Mouse (Mus musculus): ENCODE measurements around the gene Cpn2. TPM values are rescaled to one million over a fixed set of nuclear protein-coding genes. Genes with fewer than 3 reads are reported as not detected.

Cpn2 gene
- polyA plus RNA-seq, 1 experiment from 2014 or later: 3.6 TPM

DNA sequence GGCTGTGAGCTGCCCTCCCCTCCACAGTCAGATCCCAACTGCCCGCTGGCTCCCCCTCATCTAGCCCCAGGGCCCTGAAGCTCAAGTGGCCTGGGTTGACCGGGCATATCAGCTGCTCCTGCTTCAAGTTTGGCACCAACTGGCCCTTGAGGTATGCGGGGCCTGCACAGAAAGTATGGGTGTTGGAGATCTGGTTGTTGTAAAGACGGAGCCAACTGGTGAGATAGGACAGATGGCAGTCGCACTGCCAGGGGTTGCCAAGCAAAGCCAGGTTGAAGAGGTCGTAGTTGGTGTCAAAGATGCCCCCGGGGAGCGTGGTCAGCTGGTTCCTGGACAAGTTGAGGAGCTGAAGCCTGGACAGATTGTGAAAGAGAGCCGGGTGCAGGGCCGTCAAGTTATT is 7.9 kb downstream of the Cpn2 start:
- H3K9ac ChIP-seq: no peak overlapping the region
- no peaks in the 10 kb centered on the region for H3K27me3 ChIP-seq
- H3K4me3 ChIP-seq (replicated peaks): no peak overlapping the region
- ATAC-seq (ENCODE audit: insufficient read depth): no peak
- no peak overlapping the region for H3K27ac ChIP-seq (replicated peaks)
- H3K36me3 ChIP-seq (replicated peaks): no peaks in the 10 kb centered on the region
- no peaks in the 10 kb centered on the region for H3K9me3 ChIP-seq (replicated peaks)
- WGBS (ENCODE audit: insufficient replicate concordance): 67% methylated on average over 10 of the region's 10 CpGs
- H3K4me1 ChIP-seq (replicated peaks): peaks cover 18% of the 10 kb centered on the region
- no peak overlapping the region for H3K4me2 ChIP-seq

DNA sequence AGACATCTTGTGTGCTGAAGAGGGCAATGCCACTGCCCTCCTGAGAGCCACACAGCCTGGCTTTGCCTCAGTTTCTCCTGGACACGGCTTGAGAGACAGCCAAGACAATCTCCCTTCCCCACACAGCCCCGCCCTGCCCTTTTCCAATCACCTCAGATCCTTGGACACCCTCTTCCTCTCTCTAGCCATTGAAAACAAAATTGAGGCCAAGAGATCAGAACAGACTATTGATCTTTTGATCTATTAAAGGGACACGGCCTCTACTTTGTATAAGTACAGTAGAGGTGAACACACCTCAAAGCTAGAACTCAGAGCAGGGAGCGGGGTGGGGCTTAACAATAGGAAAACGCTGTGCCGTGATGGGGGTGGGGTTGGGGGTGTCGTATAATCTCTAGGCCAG is 8.9 kb downstream of the Cpn2 start:
- Histone ChIP-seq H3K4me3 (replicated peaks) (no peak overlapping the region), H3K27me3 (no peaks in the 10 kb centered on the region), H3K4me1 (replicated peaks) (peaks cover 18% of the 10 kb centered on the region), H3K9me3 (replicated peaks) (no peaks in the 10 kb centered on the region), H3K27ac (replicated peaks) (no peak overlapping the region), H3K4me2 (no peak overlapping the region), H3K9ac (no peak overlapping the region), H3K36me3 (replicated peaks) (no peaks in the 10 kb centered on the region)
- no peak for ATAC-seq (ENCODE audit: insufficient read depth)
- 62% methylated on average over 7 of the region's 7 CpGs for WGBS (ENCODE audit: insufficient replicate concordance)

- H3K9me3 ChIP-seq (replicated peaks): no peaks in the 10 kb centered on the region
- H3K27ac ChIP-seq (replicated peaks): no peak overlapping the region
- 34% methylated on average over 9 of the region's 9 CpGs for WGBS (ENCODE audit: insufficient replicate concordance)
Measured at GRCm38 (mm10) chr16:30257718-30258117, 9.6 kb downstream of the Cpn2 start.

DNA sequence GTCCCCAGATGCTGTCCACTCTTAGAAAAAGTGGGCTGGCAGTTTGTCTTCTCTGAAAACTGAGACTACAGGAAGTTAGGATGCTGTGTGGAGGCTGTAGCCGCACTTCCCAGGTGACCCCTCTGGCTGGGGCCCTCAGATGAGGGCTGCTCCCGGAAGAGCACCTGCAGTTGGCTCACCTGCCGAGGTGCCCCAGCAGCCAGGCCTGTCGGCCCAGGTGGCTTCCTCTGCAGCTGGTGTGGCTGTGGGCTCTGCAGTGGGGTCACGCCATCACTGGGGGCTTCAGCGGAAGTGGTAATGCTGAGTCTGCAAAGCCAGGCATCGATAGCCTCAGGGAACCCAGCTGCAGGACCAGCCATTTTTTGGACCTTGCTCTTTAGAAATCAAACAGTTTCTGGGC is 12.2 kb downstream of the Cpn2 start:
- Histone ChIP-seq H3K9ac (no peak overlapping the region), H3K4me1 (replicated peaks) (peaks cover 16% of the 10 kb centered on the region), H3K27me3 (0 out of 2 replicates have a peak, but pooled peaks cover 8% of the 10 kb centered on the region), H3K27ac (replicated peaks) (no peak overlapping the region), H3K36me3 (replicated peaks) (no peaks in the 10 kb centered on the region), H3K9me3 (replicated peaks) (no peaks in the 10 kb centered on the region), H3K4me3 (replicated peaks) (no peak overlapping the region), H3K4me2 (no peak overlapping the region)
- no peak for ATAC-seq (ENCODE audit: insufficient read depth)
- 46% methylated on average over 7 of the region's 7 CpGs for WGBS (ENCODE audit: insufficient replicate concordance)

More at GRCm38 (mm10) chr16:30257718-30258117, 9.6 kb downstream of the Cpn2 start:
- Histone ChIP-seq H3K4me3 (replicated peaks) (no peak overlapping the region), H3K27me3 (no peaks in the 10 kb centered on the region), H3K9ac (no peak overlapping the region), H3K4me1 (replicated peaks) (peaks cover 16% of the 10 kb centered on the region), H3K36me3 (replicated peaks) (no peaks in the 10 kb centered on the region), H3K4me2 (no peak overlapping the region)
- ATAC-seq (ENCODE audit: insufficient read depth): no peak

GRCm38 (mm10) chr16:30253900-30254299 is 13.4 kb downstream of the Cpn2 start:
- no peak for ATAC-seq (ENCODE audit: insufficient read depth)
- Histone ChIP-seq H3K4me1 (replicated peaks) (peaks cover 25% of the 10 kb centered on the region), H3K4me2 (no peak overlapping the region), H3K27me3 (0 out of 2 replicates have a peak, but pooled peaks cover 8% of the 10 kb centered on the region), H3K36me3 (replicated peaks) (no peaks in the 10 kb centered on the region), H3K9me3 (replicated peaks) (no peaks in the 10 kb centered on the region), H3K27ac (replicated peaks) (peak overlapping the region; percentile 48; the same call in 1 of the 2 replicates), H3K4me3 (replicated peaks) (no peak overlapping the region), H3K9ac (no peak overlapping the region)
- 63% methylated on average over 9 of the region's 9 CpGs for WGBS (ENCODE audit: insufficient replicate concordance)

GRCm38 (mm10) chr16:30253374-30253773 is 13.9 kb downstream of the Cpn2 start:
- WGBS (ENCODE audit: insufficient replicate concordance): 60% methylated on average over 4 of the region's 4 CpGs
- Histone ChIP-seq H3K4me1 (replicated peaks) (peaks cover 24% of the 10 kb centered on the region), H3K4me2 (no peak overlapping the region), H3K9me3 (replicated peaks) (no peaks in the 10 kb centered on the region), H3K4me3 (replicated peaks) (no peak overlapping the region), H3K27me3 (0 out of 2 replicates have a peak, but pooled peaks cover 8% of the 10 kb centered on the region), H3K9ac (no peak overlapping the region), H3K36me3 (replicated peaks) (no peaks in the 10 kb centered on the region), H3K27ac (replicated peaks) (no peak overlapping the region)
- ATAC-seq (ENCODE audit: insufficient read depth): no peak

- Histone ChIP-seq H3K9me3 (replicated peaks) (no peaks in the 10 kb centered on the region), H3K4me2 (peak overlapping the region; percentile 59), H3K27ac (replicated peaks) (no peak overlapping the region), H3K4me3 (replicated peaks) (peak overlapping the region; percentile 21; the same call in 1 of the 2 replicates), H3K9ac (no peak overlapping the region), H3K36me3 (replicated peaks) (no peaks in the 10 kb centered on the region), H3K27me3 (0 out of 2 replicates have a peak, but pooled peaks cover 8% of the 10 kb centered on the region), H3K4me1 (replicated peaks) (peaks cover 13% of the 10 kb centered on the region; the same call in 1 of the 2 replicates)
- WGBS (ENCODE audit: insufficient replicate concordance): 1% methylated on average over 21 of the region's 21 CpGs
- peak; percentile 22; the same call in 1 of the 2 replicates for ATAC-seq (ENCODE audit: insufficient read depth)
Measured at GRCm38 (mm10) chr16:30252003-30252418, 15.3 kb downstream of the Cpn2 start.

DNA sequence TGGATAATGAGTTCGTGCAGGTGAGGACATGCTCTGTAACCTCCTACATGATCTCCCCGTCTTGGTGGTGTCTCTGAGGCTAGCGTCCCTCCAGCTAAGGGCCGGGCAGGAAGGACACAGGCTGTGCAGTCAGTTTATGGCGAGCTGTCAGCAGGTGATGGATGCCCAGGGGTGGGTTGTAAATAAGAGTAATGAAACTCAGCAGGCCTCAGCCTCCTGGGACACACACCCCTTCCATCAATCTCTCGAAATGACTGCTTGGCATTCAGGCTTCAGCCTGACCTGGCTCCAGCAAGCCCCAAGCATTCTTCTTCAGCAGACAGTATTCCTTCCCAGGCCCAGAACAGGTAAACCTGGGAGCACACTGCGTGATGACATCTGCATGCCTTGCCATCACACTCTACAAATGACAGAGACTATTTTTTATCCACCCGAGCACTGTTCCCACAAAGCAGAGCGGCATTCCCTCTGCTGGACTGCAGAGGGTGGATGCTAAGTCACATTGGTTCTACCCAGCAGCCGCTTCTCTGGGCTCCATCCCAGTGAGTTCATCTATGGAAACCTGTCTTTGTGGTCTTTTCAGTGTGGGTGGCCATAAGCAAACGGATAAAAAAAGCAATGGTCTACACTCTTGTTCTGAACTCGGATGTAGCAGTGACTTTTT is 23.1 kb downstream of the Cpn2 start:
- Histone ChIP-seq H3K27ac (replicated peaks) (no peak overlapping the region), H3K4me3 (replicated peaks) (no peak overlapping the region), H3K4me2 (no peak overlapping the region), H3K36me3 (replicated peaks) (no peaks in the 10 kb centered on the region), H3K9me3 (replicated peaks) (no peaks in the 10 kb centered on the region), H3K27me3 (peaks cover 4% of the 10 kb centered on the region; the same call in 1 of the 2 replicates), H3K9ac (no peak overlapping the region), H3K4me1 (replicated peaks) (0 out of 2 replicates have a peak, but pooled peaks cover under 1% of the 10 kb centered on the region)
- 54% methylated on average over 12 of the region's 12 CpGs for WGBS (ENCODE audit: insufficient replicate concordance)
- no peak for ATAC-seq (ENCODE audit: insufficient read depth)

GRCm38 (mm10) chr16:30241623-30242022 is 25.7 kb downstream of the Cpn2 start:
- Histone ChIP-seq H3K36me3 (replicated peaks) (no peaks in the 10 kb centered on the region), H3K9ac (no peak overlapping the region), H3K27me3 (peaks cover 12% of the 10 kb centered on the region), H3K4me2 (no peak overlapping the region), H3K27ac (replicated peaks) (no peak overlapping the region), H3K4me3 (replicated peaks) (no peak overlapping the region), H3K9me3 (replicated peaks) (no peaks in the 10 kb centered on the region), H3K4me1 (replicated peaks) (no peaks in the 10 kb centered on the region; the same call in 1 of the 2 replicates)
- WGBS (ENCODE audit: insufficient replicate concordance): 18% methylated on average over 2 of the region's 2 CpGs
- ATAC-seq (ENCODE audit: insufficient read depth): no peak

GRCm38 (mm10) chr16:30238791-30239190 is 28.5 kb downstream of the Cpn2 start:
- Histone ChIP-seq H3K4me2 (no peak overlapping the region), H3K4me1 (replicated peaks) (peaks cover 9% of the 10 kb centered on the region), H3K4me3 (replicated peaks) (no peak overlapping the region), H3K27ac (replicated peaks) (peak overlapping the region; percentile 41; the same call in 1 of the 2 replicates), H3K36me3 (replicated peaks) (no peaks in the 10 kb centered on the region), H3K27me3 (peaks cover 37% of the 10 kb centered on the region), H3K9ac (no peak overlapping the region), H3K9me3 (replicated peaks) (no peaks in the 10 kb centered on the region)
- WGBS (ENCODE audit: insufficient replicate concordance): 45% methylated on average over 6 of the region's 6 CpGs
- peak; percentile 75 for ATAC-seq (ENCODE audit: insufficient read depth)

DNA sequence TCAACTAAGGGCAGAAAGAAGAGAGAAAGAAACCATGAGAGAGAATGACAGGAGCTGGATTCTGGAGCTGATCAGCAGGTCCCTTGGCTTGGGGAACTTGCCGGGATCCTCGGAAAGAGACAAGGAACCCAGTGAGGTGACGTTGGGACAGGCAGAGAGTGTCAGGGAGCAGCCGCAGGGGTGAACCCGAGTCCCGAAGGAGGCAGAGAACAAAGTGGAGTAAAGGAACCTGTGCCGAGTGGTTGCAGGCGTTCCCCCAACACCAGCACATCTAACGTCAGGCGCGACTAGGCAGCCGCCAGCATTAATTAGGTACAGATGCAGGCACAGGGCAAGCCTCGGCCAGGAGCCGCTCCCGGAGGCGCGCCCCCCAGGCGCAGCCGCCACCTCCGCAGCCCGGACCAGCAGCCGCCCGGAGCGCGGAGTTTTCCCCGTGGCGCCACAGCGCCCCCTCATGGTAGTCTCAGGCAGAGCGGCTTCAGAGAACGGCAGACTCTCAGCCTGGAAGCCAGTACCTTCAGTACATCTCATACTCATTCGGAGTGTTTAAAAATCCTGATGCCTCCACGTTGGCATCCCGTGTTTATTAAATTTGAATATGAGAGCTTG is 31.1 kb downstream of the Cpn2 start:
- H3K36me3 ChIP-seq (replicated peaks): no peaks in the 10 kb centered on the region
- no peak for ATAC-seq (ENCODE audit: insufficient read depth)
- peaks cover 32% of the 10 kb centered on the region for H3K27me3 ChIP-seq
- 1% methylated on average over 33 of the region's 33 CpGs for WGBS (ENCODE audit: insufficient replicate concordance)
- peak overlapping the region; percentile 39 for H3K4me3 ChIP-seq (replicated peaks)
- H3K4me1 ChIP-seq (replicated peaks): peaks cover 9% of the 10 kb centered on the region
- no peak overlapping the region for H3K9ac ChIP-seq
- peak overlapping the region; percentile 60 for H3K4me2 ChIP-seq
- no peaks in the 10 kb centered on the region for H3K9me3 ChIP-seq (replicated peaks)
- H3K27ac ChIP-seq (replicated peaks): no peak overlapping the region
